Mouse (Mus musculus) pancreas, adult 10 weeks (tissue): Measurements from ENCODE around the gene Atn1. TPM values are rescaled to one million over a fixed set of nuclear protein-coding genes. Genes with fewer than 3 reads are reported as not detected.

Experiments used
- polyA plus RNA-seq: library from polyadenylated mRNA; stranded (reverse); fragments of 350-450 nt; fragmentation: Illumina TruSeq; extraction: RNeasy Lipid Tissue Mini Kit (QIAGEN cat#74804); gene quantifications from one replicate; pipeline ENCODE4 v1.2.3, GENCODE M21; 2015; ENCODE audit warnings: low read depth, low replicate concordance; ENCODE audit not compliant: insufficient read depth

Atn1 gene
- 10.0 TPM for polyA plus RNA-seq

DNA sequence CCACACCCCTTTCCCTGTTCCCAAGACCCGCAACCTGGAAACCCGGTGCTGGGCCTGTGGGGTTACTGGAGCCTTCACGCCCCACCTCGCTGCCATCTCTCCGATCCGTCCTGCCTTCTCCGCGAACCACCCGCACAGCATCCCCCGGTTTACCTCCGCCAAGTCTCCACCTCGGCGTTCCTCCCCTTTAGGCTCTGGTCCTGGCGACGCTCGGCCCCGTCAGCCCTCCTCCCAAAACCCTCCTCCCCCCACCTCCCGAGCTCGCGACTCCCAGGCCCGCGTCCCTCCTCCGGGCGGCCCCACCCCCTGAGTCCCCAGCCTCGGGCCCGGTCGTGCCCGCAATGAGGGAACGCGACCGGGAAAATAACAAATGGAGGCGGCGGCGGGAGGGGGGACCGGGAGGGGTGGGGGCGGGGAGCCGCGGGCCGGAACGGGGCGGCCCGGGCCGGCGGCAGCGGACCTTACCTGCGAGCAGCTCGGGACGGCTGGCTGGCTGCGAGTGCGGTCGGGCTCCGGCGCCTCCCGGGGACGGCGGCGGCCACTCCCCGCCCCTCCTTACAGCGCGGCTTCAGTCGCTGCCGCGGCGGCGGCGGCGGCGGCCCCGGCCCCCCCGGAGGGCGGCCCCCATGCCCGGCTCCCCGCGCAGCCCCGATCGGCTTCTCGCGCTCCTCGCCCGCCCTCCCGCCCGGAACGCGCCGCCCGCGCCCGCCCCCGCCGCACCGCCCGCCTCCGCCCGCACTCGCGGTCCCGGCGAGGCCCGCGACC, at the start of gene Atn1, which contains the start of gene Gm45234:
TSS of gene Atn1 (minus strand) at position 694 of the 765 bp plus-strand sequence.
TSS of gene Gm45234 (minus strand) at position 191 of the 765 bp plus-strand sequence.

DNA sequence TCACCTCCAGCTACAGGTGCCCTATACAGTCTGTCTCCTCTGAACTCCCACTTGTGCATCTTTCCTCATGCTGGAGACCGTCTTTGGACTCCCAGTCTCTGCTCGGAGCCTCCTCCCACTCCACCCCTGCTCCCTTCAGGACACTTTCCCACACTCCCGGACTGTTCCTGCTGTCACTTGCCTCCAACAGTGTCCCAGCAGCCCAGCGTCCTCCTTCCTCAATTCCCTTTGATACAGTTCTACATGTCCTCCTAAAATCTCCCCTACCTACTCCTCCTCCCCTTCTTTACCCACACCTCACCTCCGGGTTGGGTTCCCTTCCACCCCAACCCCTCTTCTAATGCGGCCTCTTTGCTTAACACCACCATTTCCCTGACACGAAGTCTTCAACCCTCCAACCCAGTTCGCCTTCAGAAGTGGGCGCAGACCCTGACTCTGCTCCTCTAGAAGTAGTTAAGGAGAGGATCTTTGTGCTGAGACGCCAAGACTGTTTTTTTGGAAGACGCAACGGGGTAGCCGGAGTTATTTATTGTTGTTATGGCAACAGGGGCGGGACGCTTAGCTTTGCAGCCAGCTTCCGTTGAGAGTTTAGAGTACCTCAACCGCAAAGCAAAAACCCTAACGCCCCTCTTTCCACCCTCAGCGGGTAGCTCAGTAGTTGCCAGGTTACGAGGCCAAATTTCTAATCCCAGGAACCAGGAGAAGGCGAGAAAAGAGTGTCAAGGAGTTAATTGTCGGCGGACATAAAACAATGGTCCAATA, 23.1 kb upstream of the Atn1 start, which contains the start of gene Lrrc23:
TSS of gene Lrrc23 (minus strand) at position 506 of the 762 bp plus-strand sequence.

DNA sequence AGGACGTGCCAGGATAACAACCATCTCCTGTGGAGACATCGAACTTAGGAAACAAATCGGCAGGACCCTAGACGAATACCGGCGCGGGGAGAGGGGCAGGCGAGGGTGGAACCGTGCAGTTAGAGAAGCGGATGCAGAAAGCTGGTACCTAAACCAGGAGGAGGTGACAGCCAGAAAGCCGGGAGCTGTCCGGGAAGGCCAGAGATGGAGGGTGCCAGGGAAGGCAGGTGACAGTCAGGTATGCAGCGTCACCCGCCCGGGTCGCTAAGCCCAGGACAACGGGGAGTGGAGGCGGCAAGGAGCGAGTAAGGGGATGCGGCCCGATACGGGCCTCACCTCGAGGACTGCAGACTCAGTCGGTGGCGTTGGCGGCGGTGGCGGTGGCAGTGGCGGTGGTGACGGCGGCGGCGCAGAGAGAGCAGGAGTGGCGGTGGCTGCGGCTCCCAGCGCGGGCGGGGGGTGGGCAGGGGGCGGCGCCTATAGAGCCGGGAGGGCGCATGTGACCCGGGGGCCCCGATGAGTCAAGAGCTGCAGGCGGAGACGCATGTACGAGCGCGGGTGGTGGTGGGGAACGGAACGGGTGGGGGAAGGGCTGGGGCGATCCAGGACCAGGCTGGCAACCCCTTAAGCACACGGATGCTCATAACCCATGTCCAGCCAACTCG, 12.9 kb upstream of the Atn1 start, which contains the start of gene Eno2:
TSS of gene Eno2 (minus strand) at position 573 of the 665 bp plus-strand sequence.

DNA sequence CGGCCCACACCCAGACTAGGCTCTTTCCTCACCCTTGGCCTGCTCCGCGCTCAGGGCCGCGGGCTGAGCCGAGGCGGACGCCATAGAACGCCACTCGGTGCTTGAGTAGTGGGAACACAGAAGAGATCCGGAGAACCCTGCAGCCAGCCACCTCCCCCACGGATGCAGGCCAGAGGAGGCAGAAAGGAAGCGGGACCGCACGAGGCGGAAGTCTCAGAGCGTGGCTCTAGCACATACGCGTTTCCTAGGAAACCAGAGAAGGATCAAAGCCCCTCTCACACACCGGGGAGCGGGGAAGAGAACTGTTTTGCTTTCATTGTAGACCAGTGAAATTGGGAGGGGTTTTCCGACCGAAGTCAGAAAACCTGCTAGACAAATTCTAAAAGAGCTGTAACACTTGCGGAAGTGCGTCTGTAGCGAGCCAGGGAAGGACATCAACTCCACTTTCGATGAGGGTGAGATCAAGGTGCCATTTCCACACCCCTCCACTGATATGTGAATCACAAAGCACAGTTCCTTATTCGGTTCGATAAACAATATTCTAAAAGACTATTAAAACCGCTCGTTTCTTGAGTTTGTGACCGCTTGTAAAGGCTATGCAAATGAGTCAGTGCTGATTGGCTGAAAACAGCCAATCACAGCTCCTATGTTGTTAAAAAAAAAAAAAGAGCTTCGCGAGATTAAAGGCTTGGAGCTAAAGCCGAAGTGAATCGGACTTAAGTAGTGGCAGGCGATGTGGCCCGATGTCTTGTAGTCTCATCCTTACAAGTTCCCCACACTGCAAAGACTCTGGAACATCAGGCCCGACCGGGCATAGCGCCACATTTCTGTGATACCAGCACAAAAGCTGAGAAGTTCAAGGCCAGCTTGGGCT, 15.2 kb downstream of the Atn1 start, which contains the start of gene Grcc10:
TSS of gene Grcc10 (minus strand) at position 487 of the 874 bp plus-strand sequence.

DNA sequence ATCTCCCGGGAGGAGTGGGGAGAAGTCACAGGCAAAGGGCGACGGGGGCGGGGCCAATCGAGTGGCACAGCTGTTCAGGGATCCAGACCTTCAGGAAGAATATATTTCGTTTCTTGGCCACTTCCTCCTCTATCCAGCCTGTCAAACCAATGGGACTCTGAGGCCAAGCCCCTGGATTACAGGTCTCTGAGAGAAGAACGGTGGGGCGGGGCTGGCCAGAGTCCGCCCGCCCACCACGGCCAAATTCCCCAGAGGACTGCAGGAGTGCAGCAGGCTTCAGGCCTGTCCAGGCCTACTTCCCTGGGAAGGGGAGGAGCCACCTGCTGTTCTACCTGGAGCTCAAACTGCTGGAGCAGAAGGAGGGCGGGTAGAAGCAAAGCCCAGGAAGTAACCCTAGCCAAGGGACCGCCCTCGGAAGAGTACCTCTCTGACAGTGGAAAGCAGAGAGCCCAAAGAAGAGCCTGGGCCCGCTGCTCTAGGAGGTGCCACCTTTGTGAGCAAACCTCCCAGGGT, 17.8 kb downstream of the Atn1 start, which contains the start of gene Ptpn6:
TSS of gene Ptpn6 (minus strand) at position 204 of the 513 bp plus-strand sequence.

DNA sequence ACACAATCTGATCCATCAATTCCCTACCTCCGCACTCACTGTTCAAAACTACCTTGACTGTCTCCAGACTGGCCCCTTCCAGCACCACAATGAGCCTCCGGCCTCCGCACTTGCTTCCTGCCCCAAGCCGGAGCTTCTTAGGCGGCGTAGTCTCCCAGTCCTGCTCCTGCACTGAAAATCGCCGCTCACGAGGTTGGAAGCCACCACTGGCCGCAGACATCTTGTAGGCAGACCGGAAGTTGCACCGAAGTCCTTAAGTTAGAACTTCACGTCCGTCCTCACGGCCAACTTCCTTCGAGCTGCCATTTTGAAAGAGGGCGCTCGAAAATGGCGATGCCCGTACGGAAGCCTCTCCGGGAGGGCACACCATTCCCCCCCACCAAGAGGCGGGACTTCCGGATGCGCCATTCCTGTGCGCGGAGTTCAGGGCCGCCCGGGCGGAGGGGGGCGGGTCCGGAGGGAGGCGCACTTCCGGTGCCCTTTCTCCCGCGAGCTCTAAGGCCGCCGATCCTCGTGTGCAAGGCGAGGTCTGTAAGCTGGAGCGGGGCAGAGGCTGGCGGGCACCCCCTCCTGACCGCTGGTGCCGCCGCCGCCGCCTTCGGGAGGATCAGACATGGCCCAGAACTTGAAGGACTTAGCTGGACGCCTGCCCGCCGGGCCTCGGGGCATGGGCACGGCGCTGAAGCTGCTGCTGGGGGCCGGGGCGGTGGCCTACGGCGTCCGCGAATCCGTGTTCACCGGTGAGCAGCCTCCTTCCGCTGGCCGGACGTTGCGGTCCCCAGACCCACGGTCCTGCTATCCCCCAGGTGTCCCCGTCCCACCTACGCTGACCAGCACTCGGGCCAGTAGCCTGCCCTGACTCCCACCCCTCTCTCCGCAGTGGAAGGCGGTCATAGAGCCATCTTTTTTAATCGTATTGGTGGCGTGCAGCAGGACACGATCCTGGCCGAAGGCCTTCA, 44.2 kb downstream of the Atn1 start, which contains the start of the genes Emg1 and Phb2:
TSS of gene Emg1 (minus strand) at position 355 of the 959 bp plus-strand sequence.
TSS of gene Phb2 (plus strand) at position 513 of the 959 bp plus-strand sequence.

Other genes with a start within 250 kb of the Atn1 start
- gene C1ra, start 244.1 kb downstream of the Atn1 start, polyA plus RNA-seq, result 27.3 TPM
- gene C1s1, start 214.2 kb downstream of the Atn1 start, polyA plus RNA-seq, result 55.7 TPM
- gene C1rb, start 186.2 kb downstream of the Atn1 start, polyA plus RNA-seq, result not detected
- not detected for gene C1s2, start 120.4 kb downstream of the Atn1 start, polyA plus RNA-seq
- gene Lpcat3, start 93.5 kb downstream of the Atn1 start, polyA plus RNA-seq, result 19.6 TPM
- gene Emg1, start 44.3 kb downstream of the Atn1 start, polyA plus RNA-seq, result 33.9 TPM
- 33.9 TPM for gene Phb2, start 44.2 kb downstream of the Atn1 start, polyA plus RNA-seq
- 7.1 TPM for gene Ptpn6, start 17.8 kb downstream of the Atn1 start, polyA plus RNA-seq
- gene Grcc10, start 15.2 kb downstream of the Atn1 start, polyA plus RNA-seq, result 65.8 TPM
- gene Gm45234, start 503 bp downstream of the Atn1 start, polyA plus RNA-seq, result 0.89 TPM
- 4.1 TPM for gene Eno2, start 13.1 kb upstream of the Atn1 start, polyA plus RNA-seq
- 0.98 TPM for gene Lrrc23, start 23.2 kb upstream of the Atn1 start, polyA plus RNA-seq
- 4.9 TPM for gene Spsb2, start 52.1 kb upstream of the Atn1 start, polyA plus RNA-seq
- 34.3 TPM for gene Tpi1, start 57.8 kb upstream of the Atn1 start, polyA plus RNA-seq
- gene Usp5, start 73.0 kb upstream of the Atn1 start, polyA plus RNA-seq, result 17.3 TPM
- gene Cdca3, start 73.0 kb upstream of the Atn1 start, polyA plus RNA-seq, result 0.87 TPM
- 0.46 TPM for gene Gnb3, start 83.8 kb upstream of the Atn1 start, polyA plus RNA-seq
- 8.8 TPM for gene P3h3, start 101.2 kb upstream of the Atn1 start, polyA plus RNA-seq
- not detected for gene Gpr162, start 107.5 kb upstream of the Atn1 start, polyA plus RNA-seq
- gene Cd4, start 131.7 kb upstream of the Atn1 start, polyA plus RNA-seq, result not detected
- 2.0 TPM for gene Lag3, start 155.2 kb upstream of the Atn1 start, polyA plus RNA-seq
- gene Ptms, start 163.6 kb upstream of the Atn1 start, polyA plus RNA-seq, result 234 TPM
- gene Mlf2, start 174.9 kb upstream of the Atn1 start, polyA plus RNA-seq, result 42.2 TPM
- 22.9 TPM for gene Cops7a, start 209.0 kb upstream of the Atn1 start, polyA plus RNA-seq
- gene Pianp, start 240.2 kb upstream of the Atn1 start, polyA plus RNA-seq, result 2.4 TPM